Mouse (Mus musculus): ENCODE data around the gene Mgat5b. TPM values are rescaled to one million over a fixed set of nuclear protein-coding genes. Genes with fewer than 3 reads are reported as not detected.

Mgat5b gene
- polyA plus RNA-seq, 1 experiment from 2014 or later, result 25.0 TPM

- Histone ChIP-seq H3K4me2 (no peak overlapping the region), H3K9ac (replicated peaks) (no peak overlapping the region), H3K36me3 (peaks cover 55% of the 10 kb centered on the region), H3K4me3 (replicated peaks) (no peak overlapping the region), H3K9me3 (replicated peaks) (no peaks in the 10 kb centered on the region), H3K27ac (replicated peaks) (no peak overlapping the region), H3K4me1 (peaks cover 12% of the 10 kb centered on the region), H3K27me3 (replicated peaks) (no peaks in the 10 kb centered on the region)
- no peak for ATAC-seq (ENCODE audit: low FRiP score)
- 28% methylated on average over 1 of the region's 1 CpGs for WGBS
Measured at GRCm38 (mm10) chr11:116951429-116951828, 32.8 kb downstream of the Mgat5b start.

- H3K4me3 ChIP-seq (replicated peaks), result no peak overlapping the region
- H3K4me1 ChIP-seq, result peaks cover 12% of the 10 kb centered on the region
- H3K27ac ChIP-seq (replicated peaks), result peak overlapping the region; percentile 72
- H3K27me3 ChIP-seq (replicated peaks), result no peaks in the 10 kb centered on the region
- ATAC-seq (ENCODE audit: low FRiP score), result peak; percentile 27; the same call in 1 of the 2 replicates
- H3K4me2 ChIP-seq, result no peak overlapping the region
- no peak overlapping the region for H3K9ac ChIP-seq (replicated peaks)
- H3K36me3 ChIP-seq, result peaks cover 44% of the 10 kb centered on the region
- H3K9me3 ChIP-seq (replicated peaks), result no peaks in the 10 kb centered on the region
- 54% methylated on average over 23 of the region's 23 CpGs for WGBS
Measured at GRCm38 (mm10) chr11:116954231-116955118, 35.8 kb downstream of the Mgat5b start.

- H3K4me2 ChIP-seq, result no peak overlapping the region
- no peak overlapping the region for H3K4me3 ChIP-seq (replicated peaks)
- H3K27me3 ChIP-seq (replicated peaks), result no peaks in the 10 kb centered on the region
- H3K9me3 ChIP-seq (replicated peaks), result no peaks in the 10 kb centered on the region
- H3K9ac ChIP-seq (replicated peaks), result no peak overlapping the region
- peaks cover 24% of the 10 kb centered on the region for H3K36me3 ChIP-seq
- ATAC-seq (ENCODE audit: low FRiP score), result no peak
- 56% methylated on average over 5 of the region's 5 CpGs for whole genome bisulfite sequencing
- H3K4me1 ChIP-seq, result peaks cover 31% of the 10 kb centered on the region
- no peak overlapping the region for H3K27ac ChIP-seq (replicated peaks)
Measured at GRCm38 (mm10) chr11:116958601-116959000, 39.9 kb downstream of the Mgat5b start.

GRCm38 (mm10) chr11:116965061-116965460, 46.4 kb downstream of the Mgat5b start:
- 0 out of 2 replicates have a peak, but pooled peaks have one; percentile 18 for ATAC-seq (ENCODE audit: low FRiP score)
- Histone ChIP-seq H3K27ac (replicated peaks) (peak overlapping the region; percentile 37; the same call in 1 of the 2 replicates), H3K4me3 (replicated peaks) (no peak overlapping the region), H3K9ac (replicated peaks) (no peak overlapping the region), H3K9me3 (replicated peaks) (no peaks in the 10 kb centered on the region), H3K27me3 (replicated peaks) (no peaks in the 10 kb centered on the region), H3K36me3 (peaks cover 26% of the 10 kb centered on the region; the same call in 1 of the 2 replicates), H3K4me1 (peaks cover 48% of the 10 kb centered on the region), H3K4me2 (no peak overlapping the region)
- 59% methylated on average over 7 of the region's 7 CpGs for WGBS

GRCm38 (mm10) chr11:116965961-116966360, 47.3 kb downstream of the Mgat5b start:
- H3K27me3 ChIP-seq (replicated peaks), result no peaks in the 10 kb centered on the region
- 59% methylated on average over 2 of the region's 2 CpGs for WGBS
- H3K9me3 ChIP-seq (replicated peaks), result no peaks in the 10 kb centered on the region
- H3K27ac ChIP-seq (replicated peaks), result no peak overlapping the region
- peaks cover 39% of the 10 kb centered on the region for H3K4me1 ChIP-seq
- H3K4me3 ChIP-seq (replicated peaks), result no peak overlapping the region
- no peak overlapping the region for H3K4me2 ChIP-seq
- no peak overlapping the region for H3K9ac ChIP-seq (replicated peaks)
- no peak for ATAC-seq (ENCODE audit: low FRiP score)
- peaks cover 26% of the 10 kb centered on the region; the same call in 1 of the 2 replicates for H3K36me3 ChIP-seq

- H3K27me3 ChIP-seq (replicated peaks), result no peaks in the 10 kb centered on the region
- peaks cover 35% of the 10 kb centered on the region for H3K4me1 ChIP-seq
- no peak for ATAC-seq (ENCODE audit: low FRiP score)
- H3K36me3 ChIP-seq, result peaks cover 24% of the 10 kb centered on the region
- no peak overlapping the region for H3K4me3 ChIP-seq (replicated peaks)
- 92% methylated on average over 9 of the region's 9 CpGs for WGBS
- no peak overlapping the region for H3K9ac ChIP-seq (replicated peaks)
- H3K9me3 ChIP-seq (replicated peaks), result no peaks in the 10 kb centered on the region
- H3K4me2 ChIP-seq, result no peak overlapping the region
- H3K27ac ChIP-seq (replicated peaks), result no peak overlapping the region
Measured at GRCm38 (mm10) chr11:116968586-116968985, 49.9 kb downstream of the Mgat5b start.

- peaks cover 35% of the 10 kb centered on the region for H3K4me1 ChIP-seq
- no peaks in the 10 kb centered on the region for H3K27me3 ChIP-seq (replicated peaks)
- H3K9me3 ChIP-seq (replicated peaks), result no peaks in the 10 kb centered on the region
- peaks cover 21% of the 10 kb centered on the region for H3K36me3 ChIP-seq
- ATAC-seq (ENCODE audit: low FRiP score), result no peak
- H3K27ac ChIP-seq (replicated peaks), result no peak overlapping the region
- 63% methylated on average over 11 of the region's 11 CpGs for WGBS
- H3K9ac ChIP-seq (replicated peaks), result no peak overlapping the region
- no peak overlapping the region for H3K4me3 ChIP-seq (replicated peaks)
- H3K4me2 ChIP-seq, result no peak overlapping the region
Measured at GRCm38 (mm10) chr11:116969498-116969897, 50.8 kb downstream of the Mgat5b start.

GRCm38 (mm10) chr11:116970847-116971246, 52.2 kb downstream of the Mgat5b start:
- Histone ChIP-seq H3K9me3 (replicated peaks) (no peaks in the 10 kb centered on the region), H3K27ac (replicated peaks) (no peak overlapping the region), H3K4me1 (peaks cover 22% of the 10 kb centered on the region), H3K4me2 (no peak overlapping the region), H3K9ac (replicated peaks) (no peak overlapping the region), H3K27me3 (replicated peaks) (no peaks in the 10 kb centered on the region), H3K4me3 (replicated peaks) (no peak overlapping the region), H3K36me3 (peaks cover 31% of the 10 kb centered on the region)
- 36% methylated on average over 4 of the region's 4 CpGs for WGBS
- no peak for ATAC-seq (ENCODE audit: low FRiP score)

GRCm38 (mm10) chr11:116972828-116973227, 54.2 kb downstream of the Mgat5b start:
- 27% methylated on average over 4 of the region's 4 CpGs for WGBS
- no peak overlapping the region for H3K9ac ChIP-seq (replicated peaks)
- peaks cover 41% of the 10 kb centered on the region for H3K36me3 ChIP-seq
- ATAC-seq (ENCODE audit: low FRiP score), result no peak
- no peaks in the 10 kb centered on the region for H3K27me3 ChIP-seq (replicated peaks)
- no peak overlapping the region for H3K27ac ChIP-seq (replicated peaks)
- H3K4me2 ChIP-seq, result no peak overlapping the region
- H3K9me3 ChIP-seq (replicated peaks), result no peaks in the 10 kb centered on the region
- H3K4me3 ChIP-seq (replicated peaks), result no peak overlapping the region
- peaks cover 6% of the 10 kb centered on the region; the same call in 1 of the 2 replicates for H3K4me1 ChIP-seq

GRCm38 (mm10) chr11:116973508-116973907, 54.8 kb downstream of the Mgat5b start:
- Histone ChIP-seq H3K27ac (replicated peaks) (0 out of 2 replicates have a peak overlapping the region, but pooled peaks have one; percentile 13), H3K27me3 (replicated peaks) (no peaks in the 10 kb centered on the region), H3K9ac (replicated peaks) (no peak overlapping the region), H3K4me2 (no peak overlapping the region), H3K4me3 (replicated peaks) (no peak overlapping the region), H3K9me3 (replicated peaks) (no peaks in the 10 kb centered on the region), H3K4me1 (peaks cover 3% of the 10 kb centered on the region; the same call in 1 of the 2 replicates), H3K36me3 (peaks cover 43% of the 10 kb centered on the region)
- ATAC-seq (ENCODE audit: low FRiP score), result no peak
- 80% methylated on average over 9 of the region's 9 CpGs for WGBS

- Histone ChIP-seq H3K27me3 (replicated peaks) (no peaks in the 10 kb centered on the region), H3K36me3 (peaks cover 42% of the 10 kb centered on the region), H3K4me1 (peaks cover 3% of the 10 kb centered on the region; the same call in 1 of the 2 replicates), H3K4me2 (no peak overlapping the region), H3K9ac (replicated peaks) (no peak overlapping the region), H3K4me3 (replicated peaks) (no peak overlapping the region), H3K27ac (replicated peaks) (no peak overlapping the region), H3K9me3 (replicated peaks) (no peaks in the 10 kb centered on the region)
- ATAC-seq (ENCODE audit: low FRiP score), result no peak
- 92% methylated on average over 7 of the region's 7 CpGs for WGBS
Measured at GRCm38 (mm10) chr11:116974341-116974740, 55.7 kb downstream of the Mgat5b start.

- Histone ChIP-seq H3K9ac (replicated peaks) (no peak overlapping the region), H3K27me3 (replicated peaks) (no peaks in the 10 kb centered on the region), H3K36me3 (peaks cover 34% of the 10 kb centered on the region), H3K27ac (replicated peaks) (peak overlapping the region; percentile 52; the same call in 1 of the 2 replicates), H3K4me2 (no peak overlapping the region), H3K9me3 (replicated peaks) (no peaks in the 10 kb centered on the region), H3K4me1 (peaks cover 16% of the 10 kb centered on the region), H3K4me3 (replicated peaks) (no peak overlapping the region)
- 22% methylated on average over 5 of the region's 5 CpGs for WGBS
- ATAC-seq (ENCODE audit: low FRiP score), result 0 out of 2 replicates have a peak, but pooled peaks have one; percentile 26
Measured at GRCm38 (mm10) chr11:116980313-116980712, 61.6 kb downstream of the Mgat5b start.
